Mouse (Mus musculus): Measurements from ENCODE around the gene Btd. TPM values are rescaled to one million over a fixed set of nuclear protein-coding genes. Genes with fewer than 3 reads are reported as not detected.

Btd gene
- polyA plus RNA-seq, 1 experiment from 2014 or later: 15.5 TPM

- Histone ChIP-seq H3K9me3 (ENCODE audit: control insufficient read depth, low read length) (no peaks in the 10 kb centered on the region), H3K4me3 (replicated peaks; ENCODE audit: low read length) (peak overlapping the region; percentile 73), H3K9ac (replicated peaks; ENCODE audit: low read depth, low read length) (peak overlapping the region; percentile 59), H3K27me3 (replicated peaks; ENCODE audit: control insufficient read depth, insufficient read depth, low read length) (no peaks in the 10 kb centered on the region), H3K4me2 (ENCODE audit: low read length) (peak overlapping the region; percentile 83), H3K4me1 (replicated peaks; ENCODE audit: control insufficient read depth, insufficient read depth, low read length) (peaks cover 15% of the 10 kb centered on the region), H3K36me3 (ENCODE audit: control insufficient read depth, insufficient read depth) (no peaks in the 10 kb centered on the region), H3K27ac (ENCODE audit: low read length) (no peak overlapping the region)
- no peak for ATAC-seq
- 70% methylated on average over 9 of the region's 9 CpGs for WGBS
Observed at GRCm38 (mm10) chr14:31641506-31642155, 803 bp downstream of the Btd start.

GRCm38 (mm10) chr14:31644183-31644830 lies 3.5 kb downstream of the Btd start:
- Histone ChIP-seq H3K4me3 (replicated peaks; ENCODE audit: low read length) (no peak overlapping the region), H3K4me1 (replicated peaks; ENCODE audit: control insufficient read depth, insufficient read depth, low read length) (peaks cover 15% of the 10 kb centered on the region), H3K27ac (ENCODE audit: low read length) (no peak overlapping the region), H3K36me3 (ENCODE audit: control insufficient read depth, insufficient read depth) (no peaks in the 10 kb centered on the region), H3K27me3 (replicated peaks; ENCODE audit: control insufficient read depth, insufficient read depth, low read length) (no peaks in the 10 kb centered on the region), H3K9ac (replicated peaks; ENCODE audit: low read depth, low read length) (no peak overlapping the region), H3K9me3 (ENCODE audit: control insufficient read depth, low read length) (no peaks in the 10 kb centered on the region), H3K4me2 (ENCODE audit: low read length) (no peak overlapping the region)
- WGBS: 86% methylated on average over 4 of the region's 5 CpGs
- ATAC-seq: no peak

GRCm38 (mm10) chr14:31644931-31645547 lies 4.2 kb downstream of the Btd start:
- H3K27ac ChIP-seq (ENCODE audit: low read length): no peak overlapping the region
- no peak overlapping the region for H3K4me2 ChIP-seq (ENCODE audit: low read length)
- no peak overlapping the region for H3K4me3 ChIP-seq (replicated peaks; ENCODE audit: low read length)
- H3K36me3 ChIP-seq (ENCODE audit: control insufficient read depth, insufficient read depth): no peaks in the 10 kb centered on the region
- 64% methylated on average over 3 of the region's 3 CpGs for WGBS
- no peaks in the 10 kb centered on the region for H3K27me3 ChIP-seq (replicated peaks; ENCODE audit: control insufficient read depth, insufficient read depth, low read length)
- H3K4me1 ChIP-seq (replicated peaks; ENCODE audit: control insufficient read depth, insufficient read depth, low read length): peaks cover 14% of the 10 kb centered on the region
- H3K9ac ChIP-seq (replicated peaks; ENCODE audit: low read depth, low read length): no peak overlapping the region
- H3K9me3 ChIP-seq (ENCODE audit: control insufficient read depth, low read length): no peaks in the 10 kb centered on the region
- ATAC-seq: no peak

GRCm38 (mm10) chr14:31645920-31646319 lies 5.1 kb downstream of the Btd start:
- Histone ChIP-seq H3K4me1 (replicated peaks; ENCODE audit: control insufficient read depth, insufficient read depth, low read length) (peaks cover 9% of the 10 kb centered on the region; the same call in 1 of the 2 replicates), H3K27ac (ENCODE audit: low read length) (no peak overlapping the region), H3K9ac (replicated peaks; ENCODE audit: low read depth, low read length) (no peak overlapping the region), H3K4me2 (ENCODE audit: low read length) (no peak overlapping the region), H3K4me3 (replicated peaks; ENCODE audit: low read length) (no peak overlapping the region), H3K9me3 (ENCODE audit: control insufficient read depth, low read length) (0 out of 2 replicates have a peak, but pooled peaks cover 2% of the 10 kb centered on the region), H3K27me3 (replicated peaks; ENCODE audit: control insufficient read depth, insufficient read depth, low read length) (no peaks in the 10 kb centered on the region), H3K36me3 (ENCODE audit: control insufficient read depth, insufficient read depth) (no peaks in the 10 kb centered on the region)
- ATAC-seq: no peak
- 86% methylated on average over 7 of the region's 7 CpGs for WGBS

GRCm38 (mm10) chr14:31647991-31648390 lies 7.2 kb downstream of the Btd start:
- no peak overlapping the region for H3K4me3 ChIP-seq (replicated peaks; ENCODE audit: low read length)
- no peak overlapping the region for H3K9ac ChIP-seq (replicated peaks; ENCODE audit: low read depth, low read length)

GRCm38 (mm10) chr14:31650347-31650746 lies 9.5 kb downstream of the Btd start:
- no peak overlapping the region for H3K4me2 ChIP-seq (ENCODE audit: low read length)
- H3K27me3 ChIP-seq (replicated peaks; ENCODE audit: control insufficient read depth, insufficient read depth, low read length): no peaks in the 10 kb centered on the region
- no peaks in the 10 kb centered on the region for H3K36me3 ChIP-seq (ENCODE audit: control insufficient read depth, insufficient read depth)
- H3K27ac ChIP-seq (ENCODE audit: low read length): no peak overlapping the region
- 0 out of 2 replicates have a peak, but pooled peaks cover 2% of the 10 kb centered on the region for H3K9me3 ChIP-seq (ENCODE audit: control insufficient read depth, low read length)
- no peak overlapping the region for H3K9ac ChIP-seq (replicated peaks; ENCODE audit: low read depth, low read length)
- H3K4me1 ChIP-seq (replicated peaks; ENCODE audit: control insufficient read depth, insufficient read depth, low read length): no peaks in the 10 kb centered on the region
- H3K4me3 ChIP-seq (replicated peaks; ENCODE audit: low read length): no peak overlapping the region
- 96% methylated on average over 3 of the region's 3 CpGs for WGBS
- no peak for ATAC-seq

More at GRCm38 (mm10) chr14:31647991-31648390, 7.2 kb downstream of the Btd start:
- WGBS: 82% methylated on average over 10 of the region's 10 CpGs
- no peak overlapping the region for H3K4me2 ChIP-seq (ENCODE audit: low read length)
- no peaks in the 10 kb centered on the region for H3K4me1 ChIP-seq (replicated peaks; ENCODE audit: control insufficient read depth, insufficient read depth, low read length)
- H3K9me3 ChIP-seq (ENCODE audit: control insufficient read depth, low read length): 0 out of 2 replicates have a peak, but pooled peaks cover 2% of the 10 kb centered on the region
- no peaks in the 10 kb centered on the region for H3K36me3 ChIP-seq (ENCODE audit: control insufficient read depth, insufficient read depth)
- no peak for ATAC-seq
- no peak overlapping the region for H3K27ac ChIP-seq (ENCODE audit: low read length)
- no peaks in the 10 kb centered on the region for H3K27me3 ChIP-seq (replicated peaks; ENCODE audit: control insufficient read depth, insufficient read depth, low read length)

GRCm38 (mm10) chr14:31651206-31651605 lies 10.4 kb downstream of the Btd start:
- H3K9me3 ChIP-seq (ENCODE audit: control insufficient read depth, low read length): 0 out of 2 replicates have a peak, but pooled peaks cover 2% of the 10 kb centered on the region
- WGBS: 92% methylated on average over 7 of the region's 7 CpGs
- no peaks in the 10 kb centered on the region for H3K4me1 ChIP-seq (replicated peaks; ENCODE audit: control insufficient read depth, insufficient read depth, low read length)
- H3K27ac ChIP-seq (ENCODE audit: low read length): no peak overlapping the region
- no peak overlapping the region for H3K4me2 ChIP-seq (ENCODE audit: low read length)
- H3K36me3 ChIP-seq (ENCODE audit: control insufficient read depth, insufficient read depth): no peaks in the 10 kb centered on the region
- H3K9ac ChIP-seq (replicated peaks; ENCODE audit: low read depth, low read length): no peak overlapping the region
- H3K4me3 ChIP-seq (replicated peaks; ENCODE audit: low read length): no peak overlapping the region
- H3K27me3 ChIP-seq (replicated peaks; ENCODE audit: control insufficient read depth, insufficient read depth, low read length): no peaks in the 10 kb centered on the region
- ATAC-seq: no peak

- no peaks in the 10 kb centered on the region for H3K27me3 ChIP-seq (replicated peaks; ENCODE audit: control insufficient read depth, insufficient read depth, low read length)
- H3K27ac ChIP-seq (ENCODE audit: low read length): no peak overlapping the region
- no peaks in the 10 kb centered on the region for H3K36me3 ChIP-seq (ENCODE audit: control insufficient read depth, insufficient read depth)
- 79% methylated on average over 5 of the region's 5 CpGs for WGBS
- H3K4me2 ChIP-seq (ENCODE audit: low read length): no peak overlapping the region
- no peak overlapping the region for H3K4me3 ChIP-seq (replicated peaks; ENCODE audit: low read length)
- H3K4me1 ChIP-seq (replicated peaks; ENCODE audit: control insufficient read depth, insufficient read depth, low read length): no peaks in the 10 kb centered on the region
- H3K9ac ChIP-seq (replicated peaks; ENCODE audit: low read depth, low read length): no peak overlapping the region
- H3K9me3 ChIP-seq (ENCODE audit: control insufficient read depth, low read length): 0 out of 2 replicates have a peak, but pooled peaks cover 2% of the 10 kb centered on the region
- no peak for ATAC-seq
Observed at GRCm38 (mm10) chr14:31652106-31652505, 11.3 kb downstream of the Btd start.

GRCm38 (mm10) chr14:31652624-31653023 lies 11.8 kb downstream of the Btd start:
- Histone ChIP-seq H3K9ac (replicated peaks; ENCODE audit: low read depth, low read length) (no peak overlapping the region), H3K27ac (ENCODE audit: low read length) (no peak overlapping the region), H3K4me1 (replicated peaks; ENCODE audit: control insufficient read depth, insufficient read depth, low read length) (no peaks in the 10 kb centered on the region; the same call in 1 of the 2 replicates), H3K36me3 (ENCODE audit: control insufficient read depth, insufficient read depth) (no peaks in the 10 kb centered on the region), H3K9me3 (ENCODE audit: control insufficient read depth, low read length) (0 out of 2 replicates have a peak, but pooled peaks cover 2% of the 10 kb centered on the region), H3K4me2 (ENCODE audit: low read length) (no peak overlapping the region), H3K27me3 (replicated peaks; ENCODE audit: control insufficient read depth, insufficient read depth, low read length) (no peaks in the 10 kb centered on the region), H3K4me3 (replicated peaks; ENCODE audit: low read length) (no peak overlapping the region)
- WGBS: 94% methylated on average over 1 of the region's 1 CpGs
- no peak for ATAC-seq

Data from forebrain, embryonic 16.5 days (tissue).